Mouse (Mus musculus): ENCODE data around the gene Cfap97d2. TPM values are rescaled to one million over a fixed set of nuclear protein-coding genes. Genes with fewer than 3 reads are reported as not detected.

Cfap97d2 gene
- polyA plus RNA-seq, 1 experiment: 0.02 TPM

- Histone ChIP-seq H3K79me2 (ENCODE audit: control insufficient read depth, insufficient read depth) (no peaks in the 10 kb centered on the region), H3K36me3 (ENCODE audit: control insufficient read depth, insufficient read depth) (no peaks in the 10 kb centered on the region), H3ac (ENCODE audit: control insufficient read depth, insufficient read length) (no peak overlapping the region), H3K4me2 (ENCODE audit: low read depth) (no peak overlapping the region), H3K27me3 (ENCODE audit: control insufficient read depth, insufficient read depth, insufficient read length) (no peaks in the 10 kb centered on the region), H3K4me3 (no peak overlapping the region)
- TF ChIP-seq POLR2AphosphoS2 (IDR thresholded peaks at IDR 0.05; ENCODE audit: insufficient read length, low read depth) (no peak), MYOD1 (IDR thresholded peaks at IDR 0.05; ENCODE audit: control insufficient read depth in 1 of 3, insufficient read length in 2 of 3, low read depth in 2 of 3) (no peak), E2F4 (IDR thresholded peaks at IDR 0.05; ENCODE audit: insufficient read depth) (no peak), CEBPB (IDR thresholded peaks at IDR 0.05; ENCODE audit: insufficient read depth, poor library complexity, severe bottlenecking) (no peak), TCF12 (IDR thresholded peaks at IDR 0.05; ENCODE audit: insufficient read depth, poor library complexity, severe bottlenecking) (no peak), USF1 (IDR thresholded peaks at IDR 0.05; ENCODE audit: low read depth) (no peak), MYOG (IDR thresholded peaks at IDR 0.05; ENCODE audit: control insufficient read depth in 1 of 3, insufficient read depth in 1 of 3, insufficient read length in 2 of 3, low read depth in 2 of 3) (no peak), POLR2A (IDR thresholded peaks at IDR 0.05; ENCODE audit: insufficient read length, low read depth) (no peak), MAX (IDR thresholded peaks at IDR 0.05; ENCODE audit: low read depth) (no peak), TCF3 (IDR thresholded peaks at IDR 0.05; ENCODE audit: insufficient read length, low read depth) (no peak), SRF (IDR thresholded peaks at IDR 0.05; ENCODE audit: control insufficient read depth, insufficient read length, low read depth) (no peak), REST (IDR thresholded peaks at IDR 0.05; ENCODE audit: insufficient read depth, insufficient read length) (no peak)
These were observed 2.8 kb downstream of the Cfap97d2 start for GRCm38 (mm10) chr8:13708514-13708913.

GRCm38 (mm10) chr8:13718980-13719379 is 13.3 kb downstream of the Cfap97d2 start:
- Histone ChIP-seq H3K36me3 (ENCODE audit: control insufficient read depth, insufficient read depth) (no peaks in the 10 kb centered on the region), H3K4me3 (no peak overlapping the region), H3K27me3 (ENCODE audit: control insufficient read depth, insufficient read depth, insufficient read length) (no peaks in the 10 kb centered on the region), H3K4me2 (ENCODE audit: low read depth) (no peak overlapping the region), H3ac (ENCODE audit: control insufficient read depth, insufficient read length) (no peak overlapping the region), H3K79me2 (ENCODE audit: control insufficient read depth, insufficient read depth) (no peaks in the 10 kb centered on the region)
- TF ChIP-seq MAX (IDR thresholded peaks at IDR 0.05; ENCODE audit: low read depth): no peak
- no peak for TF ChIP-seq TCF3 (IDR thresholded peaks at IDR 0.05; ENCODE audit: insufficient read length, low read depth)
- TF ChIP-seq MYOD1 (IDR thresholded peaks at IDR 0.05; ENCODE audit: control insufficient read depth in 1 of 3, insufficient read length in 2 of 3, low read depth in 2 of 3): no peak
- TF ChIP-seq REST (IDR thresholded peaks at IDR 0.05; ENCODE audit: insufficient read depth, insufficient read length): no peak
- no peak for TF ChIP-seq USF1 (IDR thresholded peaks at IDR 0.05; ENCODE audit: low read depth)
- TF ChIP-seq TCF12 (IDR thresholded peaks at IDR 0.05; ENCODE audit: insufficient read depth, poor library complexity, severe bottlenecking): no peak
- TF ChIP-seq CEBPB (IDR thresholded peaks at IDR 0.05; ENCODE audit: insufficient read depth, poor library complexity, severe bottlenecking): no peak
- TF ChIP-seq POLR2AphosphoS2 (IDR thresholded peaks at IDR 0.05; ENCODE audit: insufficient read length, low read depth): no peak
- TF ChIP-seq MYOG (IDR thresholded peaks at IDR 0.05; ENCODE audit: control insufficient read depth in 1 of 3, insufficient read depth in 1 of 3, insufficient read length in 2 of 3, low read depth in 2 of 3): no peak
- no peak for TF ChIP-seq SRF (IDR thresholded peaks at IDR 0.05; ENCODE audit: control insufficient read depth, insufficient read length, low read depth)
- TF ChIP-seq POLR2A (IDR thresholded peaks at IDR 0.05; ENCODE audit: insufficient read length, low read depth): no peak
- no peak for TF ChIP-seq E2F4 (IDR thresholded peaks at IDR 0.05; ENCODE audit: insufficient read depth)

GRCm38 (mm10) chr8:13725722-13726121 is 20.0 kb downstream of the Cfap97d2 start:
- H3K36me3 ChIP-seq (ENCODE audit: control insufficient read depth, insufficient read depth): no peaks in the 10 kb centered on the region
- H3K27me3 ChIP-seq (ENCODE audit: control insufficient read depth, insufficient read depth, insufficient read length): no peaks in the 10 kb centered on the region
- no peak overlapping the region for H3ac ChIP-seq (ENCODE audit: control insufficient read depth, insufficient read length)
- no peaks in the 10 kb centered on the region for H3K79me2 ChIP-seq (ENCODE audit: control insufficient read depth, insufficient read depth)
- TF ChIP-seq TCF12 (IDR thresholded peaks at IDR 0.05; ENCODE audit: insufficient read depth, poor library complexity, severe bottlenecking): no peak
- TF ChIP-seq POLR2A (IDR thresholded peaks at IDR 0.05; ENCODE audit: insufficient read length, low read depth): no peak
- no peak for TF ChIP-seq REST (IDR thresholded peaks at IDR 0.05; ENCODE audit: insufficient read depth, insufficient read length)
- TF ChIP-seq TCF3 (IDR thresholded peaks at IDR 0.05; ENCODE audit: insufficient read length, low read depth): no peak
- no peak for TF ChIP-seq MYOG (IDR thresholded peaks at IDR 0.05; ENCODE audit: control insufficient read depth in 1 of 3, insufficient read depth in 1 of 3, insufficient read length in 2 of 3, low read depth in 2 of 3)
- no peak overlapping the region for H3K4me2 ChIP-seq (ENCODE audit: low read depth)
- H3K4me3 ChIP-seq: no peak overlapping the region

- Histone ChIP-seq H3K36me3 (ENCODE audit: control insufficient read depth, insufficient read depth) (no peaks in the 10 kb centered on the region), H3K79me2 (ENCODE audit: control insufficient read depth, insufficient read depth) (no peaks in the 10 kb centered on the region), H3K4me3 (no peak overlapping the region), H3K27me3 (ENCODE audit: control insufficient read depth, insufficient read depth, insufficient read length) (no peaks in the 10 kb centered on the region), H3ac (ENCODE audit: control insufficient read depth, insufficient read length) (no peak overlapping the region), H3K4me2 (ENCODE audit: low read depth) (no peak overlapping the region)
- TF ChIP-seq E2F4 (IDR thresholded peaks at IDR 0.05; ENCODE audit: insufficient read depth): no peak
- TF ChIP-seq POLR2AphosphoS2 (IDR thresholded peaks at IDR 0.05; ENCODE audit: insufficient read length, low read depth): no peak
- TF ChIP-seq USF1 (IDR thresholded peaks at IDR 0.05; ENCODE audit: low read depth): peak; percentile 7
- peak; percentile 68; the same call in 1 of the 2 replicates for TF ChIP-seq CEBPB (IDR thresholded peaks at IDR 0.05; ENCODE audit: insufficient read depth, poor library complexity, severe bottlenecking)
These were observed 21.9 kb downstream of the Cfap97d2 start for GRCm38 (mm10) chr8:13727469-13728094.

- Histone ChIP-seq H3K79me2 (ENCODE audit: control insufficient read depth, insufficient read depth) (no peaks in the 10 kb centered on the region), H3K36me3 (ENCODE audit: control insufficient read depth, insufficient read depth) (no peaks in the 10 kb centered on the region), H3K4me2 (ENCODE audit: low read depth) (peak overlapping the region; percentile 43), H3K27me3 (ENCODE audit: control insufficient read depth, insufficient read depth, insufficient read length) (no peaks in the 10 kb centered on the region), H3ac (ENCODE audit: control insufficient read depth, insufficient read length) (no peak overlapping the region), H3K4me3 (no peak overlapping the region)
- TF ChIP-seq POLR2A (IDR thresholded peaks at IDR 0.05; ENCODE audit: insufficient read length, low read depth): no peak
- TF ChIP-seq MYOD1 (IDR thresholded peaks at IDR 0.05; ENCODE audit: control insufficient read depth in 1 of 3, insufficient read length in 2 of 3, low read depth in 2 of 3): peak; percentile 44 to 65 (median 56)
- TF ChIP-seq MYOG (IDR thresholded peaks at IDR 0.05; ENCODE audit: control insufficient read depth in 1 of 3, insufficient read depth in 1 of 3, insufficient read length in 2 of 3, low read depth in 2 of 3): peak in 1 of 3 experiments; percentile 10
These were observed 34.7 kb downstream of the Cfap97d2 start for GRCm38 (mm10) chr8:13740323-13740770.
